Mouse (Mus musculus) liver, adult (tissue): ENCODE data around the gene Gm28038.

Experiments
- GATA4 ChIP-seq: IDR thresholded peaks from 2 replicates; pipeline ENCODE4 v1.6.1; 2014; ENCODE audit warnings: mild to moderate bottlenecking, low read length; ENCODE audit not compliant: insufficient replicate concordance

Gene Gm28038

GRCm38 (mm10) chr2:30280743-30281142, at the start of gene Gm28038:
Gm28038 (plus strand) TSS chr2:30281043.
- TF ChIP-seq GATA4, result no peak

GRCm38 (mm10) chr2:30235593-30235992, 45.2 kb upstream of the Gm28038 start:
- TF ChIP-seq GATA4, result no peak

- no peak for TF ChIP-seq GATA4
Measured at GRCm38 (mm10) chr2:30236426-30237198, 44.2 kb upstream of the Gm28038 start.

GRCm38 (mm10) chr2:30237199-30237880, 43.5 kb upstream of the Gm28038 start, which contains the start of gene Lrrc8a:
Lrrc8a (plus strand) TSS chr2:30237715.
- TF ChIP-seq GATA4, result peak; percentile 29; the same call in 1 of the 2 replicates

GRCm38 (mm10) chr2:30237881-30238280, 43.0 kb upstream of the Gm28038 start:
- no peak for TF ChIP-seq GATA4

- no peak for TF ChIP-seq GATA4
Measured at GRCm38 (mm10) chr2:30238906-30239465, 41.9 kb upstream of the Gm28038 start.

GRCm38 (mm10) chr2:30239777-30240176, 41.1 kb upstream of the Gm28038 start:
- TF ChIP-seq GATA4, result peak; percentile 77; the same call in 1 of the 2 replicates

GRCm38 (mm10) chr2:30240267-30240666, 40.6 kb upstream of the Gm28038 start, which contains the start of gene Gm28035:
Gm28035 (plus strand) TSS chr2:30240567.
- TF ChIP-seq GATA4, result no peak

GRCm38 (mm10) chr2:30242509-30242908, 38.3 kb upstream of the Gm28038 start:
- no peak for TF ChIP-seq GATA4

- no peak for TF ChIP-seq GATA4
Measured at GRCm38 (mm10) chr2:30243391-30243790, 37.5 kb upstream of the Gm28038 start.

GRCm38 (mm10) chr2:30244595-30245178, 36.2 kb upstream of the Gm28038 start:
- TF ChIP-seq GATA4, result no peak

GRCm38 (mm10) chr2:30247036-30247435, 33.8 kb upstream of the Gm28038 start:
- TF ChIP-seq GATA4, result no peak

GRCm38 (mm10) chr2:30247681-30248080, 33.2 kb upstream of the Gm28038 start:
- no peak for TF ChIP-seq GATA4

GRCm38 (mm10) chr2:30249182-30249581, 31.7 kb upstream of the Gm28038 start:
- TF ChIP-seq GATA4, result no peak

- no peak for TF ChIP-seq GATA4
Measured at GRCm38 (mm10) chr2:30250166-30251128, 30.4 kb upstream of the Gm28038 start.
